Mouse (Mus musculus) stomach, postnatal 0 days (tissue): ENCODE data around the gene Ptpn13.

ENCODE experiments used
- CTCF ChIP-seq: IDR thresholded peaks from 2 replicates; pipeline ENCODE4 v1.5.1; 2016; ENCODE audit warnings: antibody characterized with exemption, low read depth, mild to moderate bottlenecking, moderate library complexity
- EP300 ChIP-seq: optimal IDR thresholded peaks from 2 replicates; pipeline ENCODE3; 2016; ENCODE audit warnings: antibody characterized with exemption

- no peak for TF ChIP-seq CTCF
- no peak for TF ChIP-seq EP300
Measured at GRCm38 (mm10) chr5:103595394-103596226, 170.6 kb downstream of the Ptpn13 start.
